Mouse (Mus musculus) small intestine, adult 2 months (tissue): ENCODE measurements around the gene Fxn.

ENCODE experiments used
- CTCF ChIP-seq: fragments of 200-500 bp; IDR thresholded peaks from 2 replicates; pipeline ENCODE4 v1.5.1; 2012; ENCODE audit warnings: low read depth, mild to moderate bottlenecking, control low read depth, inconsistent platforms, low read length, moderate library complexity, mixed read lengths; ENCODE audit not compliant: insufficient replicate concordance, insufficient read length; ENCODE audit errors: extremely low read depth
- POLR2A ChIP-seq: fragments of 200-500 bp; IDR thresholded peaks from 2 replicates; pipeline ENCODE4 v1.6.1; 2012; ENCODE audit warnings: low read depth, mild to moderate bottlenecking, control low read depth, inconsistent platforms, low read length, moderate library complexity

DNA sequence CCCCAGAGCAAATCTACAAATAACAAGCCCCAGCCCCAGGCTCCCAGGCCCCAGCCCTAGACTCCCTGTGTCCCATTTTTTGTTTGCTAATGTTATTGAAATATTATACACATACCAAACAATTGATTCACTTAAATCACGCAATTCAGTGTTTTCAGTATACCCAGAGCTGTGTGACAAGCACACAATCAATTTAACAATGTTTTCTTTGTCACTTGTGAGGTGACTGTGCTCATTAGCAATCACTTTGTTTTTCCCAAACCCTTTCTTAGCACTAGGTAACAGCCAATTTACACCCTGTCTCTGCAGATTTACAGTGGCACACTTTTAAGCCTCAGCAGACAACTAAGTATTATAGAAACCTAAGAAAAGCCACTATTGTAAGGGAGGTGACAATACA, 46.6 kb upstream of the Fxn start:
- TF ChIP-seq CTCF (no peak), POLR2A (no peak)
